Mouse (Mus musculus): Measurements from ENCODE around the gene Relch.

- TF ChIP-seq CTCF (IDR thresholded peaks at IDR 0.05; ENCODE audit: borderline replicate concordance, insufficient read depth, low read depth, low read length) (no peak), POLR2A (IDR thresholded peaks at IDR 0.05; ENCODE audit: borderline replicate concordance, insufficient read depth, low read length) (no peak)
Measured at GRCm38 (mm10) chr1:105765586-105765985, 101.9 kb downstream of the Relch start.
